Mouse (Mus musculus) embryonic fibroblast, embryonic 13.5 days (primary cell): ENCODE data around the gene Gpr87.

ENCODE experiments used
- CTCF ChIP-seq: IDR thresholded peaks from 2 replicates; pipeline ENCODE4 v1.5.1; 2011; ENCODE audit warnings: mild to moderate bottlenecking, control low read depth, low read length, moderate library complexity, borderline replicate concordance; ENCODE audit not compliant: insufficient read depth
- POLR2A ChIP-seq: IDR thresholded peaks from 2 replicates; pipeline ENCODE4 v1.6.1; 2011; ENCODE audit warnings: low read depth, mild to moderate bottlenecking, control low read depth, low read length, moderate library complexity

DNA sequence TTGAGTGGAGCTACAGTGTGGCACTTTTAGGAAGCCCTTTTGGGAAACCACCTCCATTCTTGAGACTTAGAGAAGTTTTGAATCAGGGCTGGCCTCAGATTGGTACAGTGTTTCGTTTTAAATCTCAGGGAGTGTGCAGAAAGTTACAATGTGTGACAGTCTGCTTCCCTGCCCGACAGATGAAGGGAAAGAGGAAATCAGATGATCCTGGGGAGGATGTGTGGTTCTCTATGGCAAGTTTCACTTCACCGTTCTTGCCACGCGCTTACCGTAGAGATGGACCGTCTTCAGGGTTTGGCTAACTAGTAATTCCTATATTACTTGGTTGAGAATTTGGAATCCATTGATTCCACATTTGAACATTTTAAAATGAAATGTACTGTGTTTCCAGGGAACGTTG, 16.9 kb upstream of the Gpr87 start:
- TF ChIP-seq CTCF (no peak), POLR2A (no peak)
